Mouse (Mus musculus) ES-Bruce4 (cell line): ENCODE measurements around the gene Sox8. TPM values are rescaled to one million over a fixed set of nuclear protein-coding genes. Genes with fewer than 3 reads are reported as not detected.

ENCODE experiments used
- H3K27ac ChIP-seq: 2 replicates; pipeline ENCODE4 v1.5.1; 2012; ENCODE audit warnings: low read length, inconsistent platforms; ENCODE audit not compliant: insufficient read depth
- H3K27me3 ChIP-seq: 2 replicates; pipeline ENCODE4 v1.6.1; 2012; ENCODE audit warnings: mild to moderate bottlenecking, low read length, inconsistent platforms; ENCODE audit not compliant: control insufficient read depth, poor library complexity, insufficient read depth, severe bottlenecking
- H3K36me3 ChIP-seq: 2 replicates; pipeline ENCODE4 v1.6.1; 2012; ENCODE audit warnings: inconsistent platforms, mild to moderate bottlenecking, low read length, moderate library complexity; ENCODE audit not compliant: control insufficient read depth, poor library complexity, insufficient read depth, severe bottlenecking
- H3K4me1 ChIP-seq: one replicate; pipeline ENCODE4 v1.8.1; 2011; ENCODE audit warnings: low read length; ENCODE audit not compliant: control insufficient read depth, insufficient read depth
- H3K4me3 ChIP-seq: 2 replicates; pipeline ENCODE4 v1.5.1; 2011; ENCODE audit warnings: low read depth, mild to moderate bottlenecking, low read length
- H3K9ac ChIP-seq: 2 replicates; pipeline ENCODE4 v1.6.1; 2012; ENCODE audit warnings: low read depth, mild to moderate bottlenecking, inconsistent platforms; ENCODE audit not compliant: poor library complexity, severe bottlenecking
- H3K9me3 ChIP-seq: replicated peaks from 2 replicates; pipeline ENCODE4 v1.6.1; 2012; ENCODE audit warnings: mild to moderate bottlenecking, low read length, inconsistent platforms; ENCODE audit not compliant: control insufficient read depth, poor library complexity, insufficient read depth, severe bottlenecking
- CTCF ChIP-seq: IDR thresholded peaks from one replicate; pipeline ENCODE4 v1.8.1; 2011; ENCODE audit warnings: low read depth, low read length
- EP300 ChIP-seq: IDR thresholded peaks from 2 replicates; pipeline ENCODE4 v1.6.1; 2011; ENCODE audit warnings: low read depth, low read length; ENCODE audit not compliant: insufficient read depth
- POLR2A ChIP-seq: IDR thresholded peaks from one replicate; pipeline ENCODE4 v1.8.1; 2011; ENCODE audit warnings: low read length; ENCODE audit not compliant: insufficient read depth
- polyA plus RNA-seq: library from polyadenylated mRNA; stranded (reverse); fragments of >200 nt; gene quantifications from 2 replicates; pipeline ENCODE4 v1.2.4, GENCODE M21; 2011; ENCODE audit warnings: low read depth; ENCODE audit not compliant: missing spikeins, insufficient read depth, insufficient read length

The Sox8 gene
- polyA plus RNA-seq, 1 experiment = 0.48 TPM

DNA sequence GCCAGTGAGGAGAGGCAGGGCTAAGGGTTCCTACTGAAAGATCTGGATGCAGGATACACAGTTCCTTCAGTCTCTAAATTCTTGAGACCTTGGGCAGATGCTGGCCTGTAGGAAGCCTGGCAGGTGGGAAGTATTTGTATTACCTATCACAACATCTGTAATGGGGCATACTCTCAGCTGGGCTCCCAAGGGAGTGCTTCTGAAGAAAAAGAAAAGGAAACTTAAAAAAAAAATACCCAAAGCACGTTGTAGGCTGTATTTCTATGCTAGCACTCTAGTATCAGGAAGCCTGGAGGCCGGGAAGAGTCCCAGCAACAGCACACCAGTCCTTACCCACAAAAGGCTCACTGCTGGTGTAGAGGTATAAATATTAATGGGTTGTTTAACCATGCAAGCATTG is 7.2 kb upstream of the Sox8 start:
- H3K4me1 ChIP-seq = no peaks in the 10 kb centered on the region
- H3K27ac ChIP-seq = no peak overlapping the region
- H3K9ac ChIP-seq = no peak overlapping the region
- no peaks in the 10 kb centered on the region for H3K27me3 ChIP-seq
- H3K36me3 ChIP-seq = no peaks in the 10 kb centered on the region
- TF ChIP-seq EP300 = no peak
- TF ChIP-seq CTCF = no peak
- no peak for TF ChIP-seq POLR2A
- H3K9me3 ChIP-seq = no peaks in the 10 kb centered on the region
- no peak overlapping the region for H3K4me3 ChIP-seq

DNA sequence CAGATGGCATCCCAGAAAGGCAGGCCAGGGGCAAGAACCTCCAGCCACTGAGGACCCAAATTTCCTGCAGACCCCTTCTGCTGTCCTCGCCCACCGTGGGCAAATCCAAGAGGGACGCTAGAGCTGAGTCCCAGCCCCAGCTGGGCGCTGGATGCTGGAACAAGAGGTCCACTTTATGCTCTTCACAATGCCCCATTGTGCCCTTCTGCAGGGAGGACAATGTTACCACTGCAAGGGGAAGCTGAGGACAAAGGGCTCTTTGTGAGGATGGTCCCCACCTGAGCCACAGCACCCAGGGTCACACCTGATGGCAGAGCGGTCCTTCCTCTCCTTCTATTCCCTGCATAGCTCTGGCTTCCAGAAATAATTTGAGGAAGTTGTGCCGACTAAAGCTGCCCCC is 6.8 kb upstream of the Sox8 start:
- H3K4me3 ChIP-seq = no peak overlapping the region
- no peaks in the 10 kb centered on the region for H3K4me1 ChIP-seq
- no peaks in the 10 kb centered on the region for H3K36me3 ChIP-seq
- no peak overlapping the region for H3K27ac ChIP-seq
- no peaks in the 10 kb centered on the region for H3K27me3 ChIP-seq
- H3K9me3 ChIP-seq = no peaks in the 10 kb centered on the region
- no peak overlapping the region for H3K9ac ChIP-seq
- no peak for TF ChIP-seq CTCF
- no peak for TF ChIP-seq EP300
- no peak for TF ChIP-seq POLR2A

DNA sequence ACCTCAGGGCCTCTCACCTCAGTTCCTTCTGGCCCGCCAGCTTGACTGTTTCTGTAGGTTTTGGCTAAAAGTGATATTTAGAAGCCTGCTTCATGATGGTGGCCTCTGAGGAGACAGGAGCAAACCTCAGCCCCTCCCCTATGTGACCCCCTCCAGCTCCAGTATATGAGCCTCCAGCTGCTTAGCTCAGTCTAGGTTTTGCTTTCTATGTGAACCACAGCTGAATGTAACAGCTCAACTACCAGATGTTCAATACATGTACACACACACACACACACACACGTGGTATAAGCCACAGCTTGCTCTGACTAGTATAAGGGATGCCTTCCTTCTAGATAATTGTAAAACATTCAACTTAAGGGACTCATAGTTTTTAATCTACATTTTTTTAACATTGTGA is 5.5 kb upstream of the Sox8 start:
- H3K4me1 ChIP-seq = no peaks in the 10 kb centered on the region
- no peak overlapping the region for H3K9ac ChIP-seq
- no peaks in the 10 kb centered on the region for H3K27me3 ChIP-seq
- H3K9me3 ChIP-seq = no peaks in the 10 kb centered on the region
- H3K4me3 ChIP-seq = no peak overlapping the region
- no peak overlapping the region for H3K27ac ChIP-seq
- TF ChIP-seq EP300 (no peak), CTCF (no peak), POLR2A (no peak)
- no peaks in the 10 kb centered on the region for H3K36me3 ChIP-seq

DNA sequence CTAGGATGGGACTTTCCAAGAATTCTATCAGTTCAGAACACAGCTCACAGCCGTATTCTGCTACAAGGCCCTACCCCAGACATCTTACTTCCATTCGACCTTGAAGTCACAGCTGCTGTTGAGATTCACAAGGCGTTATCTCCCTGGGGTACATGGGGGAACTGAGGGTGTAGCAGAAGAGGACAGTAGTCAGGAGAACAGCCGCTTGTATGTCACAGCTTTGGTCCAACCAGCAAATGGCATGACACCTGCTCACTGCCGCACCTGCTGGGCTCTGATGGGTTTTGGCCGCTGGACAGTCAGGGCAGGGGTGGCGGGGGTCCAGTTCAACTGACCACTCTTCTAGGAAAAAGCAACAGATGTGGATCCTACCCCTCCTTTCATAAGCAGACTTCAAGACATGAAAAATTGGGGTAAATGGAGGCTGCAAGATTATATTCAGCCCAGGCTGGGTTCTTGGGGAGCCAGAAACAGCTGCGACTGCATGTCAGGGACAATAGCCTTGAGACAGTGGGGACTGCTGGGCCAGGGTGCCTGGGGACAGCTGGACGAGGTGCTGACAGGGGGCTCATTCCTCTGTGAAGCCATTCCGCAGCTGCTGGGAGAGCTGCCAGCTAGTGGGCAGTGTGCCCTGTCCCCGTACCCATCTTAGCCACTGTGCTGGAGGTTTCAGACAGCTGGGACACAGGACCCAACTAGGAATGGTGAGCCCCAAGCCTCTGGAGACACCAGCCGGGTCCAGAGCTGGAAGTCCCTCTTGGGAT is 4.9 kb upstream of the Sox8 start:
- Histone ChIP-seq H3K9me3 (no peaks in the 10 kb centered on the region), H3K4me3 (no peak overlapping the region), H3K27me3 (no peaks in the 10 kb centered on the region), H3K9ac (no peak overlapping the region), H3K36me3 (no peaks in the 10 kb centered on the region), H3K27ac (no peak overlapping the region), H3K4me1 (no peaks in the 10 kb centered on the region)
- TF ChIP-seq POLR2A (no peak), EP300 (no peak), CTCF (no peak)

DNA sequence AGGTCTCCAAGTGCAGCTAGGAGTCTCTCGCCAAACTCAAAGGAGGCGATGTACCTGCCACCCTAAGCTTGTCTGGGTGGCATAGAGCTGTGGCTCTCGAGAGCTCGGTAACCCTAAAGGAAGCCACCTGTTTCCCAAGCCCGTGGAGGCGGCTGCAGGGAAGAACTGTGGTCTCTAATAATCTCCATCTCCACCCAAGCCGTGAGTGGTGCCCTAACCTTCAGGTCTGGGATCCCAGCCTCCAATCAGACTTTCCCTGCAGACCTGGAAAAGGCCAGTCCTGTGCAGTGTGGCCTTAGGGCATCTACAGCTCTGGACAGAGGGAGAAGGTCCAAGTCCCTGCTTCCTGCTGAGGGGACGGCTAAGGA is 951 bp upstream of the Sox8 start:
- TF ChIP-seq EP300 (no peak), POLR2A (no peak), CTCF (no peak)
- H3K4me3 ChIP-seq = peak overlapping the region; percentile 78
- H3K4me1 ChIP-seq = no peaks in the 10 kb centered on the region
- H3K9me3 ChIP-seq = no peaks in the 10 kb centered on the region
- H3K9ac ChIP-seq = peak overlapping the region; percentile 59
- no peaks in the 10 kb centered on the region for H3K36me3 ChIP-seq
- no peak overlapping the region for H3K27ac ChIP-seq
- H3K27me3 ChIP-seq = no peaks in the 10 kb centered on the region; the same call in 1 of the 2 replicates

DNA sequence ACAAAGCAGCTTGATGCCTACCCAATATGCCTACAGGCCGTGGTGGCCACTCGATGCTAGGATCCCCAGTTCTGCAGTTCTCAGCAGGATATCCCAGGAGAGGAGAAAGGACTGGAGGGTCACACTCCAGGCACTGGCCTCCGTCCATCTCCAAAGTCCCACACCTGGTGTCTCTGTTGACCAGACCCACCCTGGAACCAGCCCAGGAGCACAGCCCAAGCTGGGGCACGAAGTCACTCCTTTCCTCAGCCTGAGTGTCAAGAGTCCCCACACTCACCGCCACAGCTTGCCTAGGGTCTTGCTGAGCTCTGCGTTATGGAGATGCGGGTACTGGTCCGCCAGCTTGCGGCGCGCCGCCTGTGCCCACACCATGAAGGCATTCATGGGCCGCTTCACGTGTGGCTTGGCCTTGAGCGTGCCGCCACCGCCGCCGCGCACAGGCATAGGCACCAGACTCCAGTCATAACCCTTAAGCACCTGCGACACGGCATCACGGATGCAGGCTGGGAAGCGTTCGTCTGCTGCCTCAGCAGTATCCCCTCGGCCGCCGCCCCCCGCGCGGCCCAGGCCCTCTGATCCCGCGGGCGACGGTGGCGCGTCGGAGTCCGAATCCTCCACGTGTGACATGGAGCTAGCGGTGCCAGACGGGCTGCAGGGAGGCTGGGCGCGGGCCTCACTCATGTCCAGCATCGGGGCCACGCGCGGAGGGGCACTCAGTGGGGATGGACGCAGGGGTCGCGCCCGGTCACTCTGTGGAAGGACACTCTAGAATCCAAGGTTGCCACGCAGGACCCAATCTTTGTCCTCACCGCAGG is 446 bp downstream of the Sox8 start:
- TF ChIP-seq CTCF (no peak), POLR2A (no peak), EP300 (no peak)
- no peaks in the 10 kb centered on the region for H3K4me1 ChIP-seq
- no peaks in the 10 kb centered on the region; the same call in 1 of the 2 replicates for H3K27me3 ChIP-seq
- H3K4me3 ChIP-seq = peak overlapping the region; percentile 59
- H3K9me3 ChIP-seq = no peaks in the 10 kb centered on the region
- H3K27ac ChIP-seq = no peak overlapping the region
- peak overlapping the region; percentile 43 for H3K9ac ChIP-seq
- H3K36me3 ChIP-seq = no peaks in the 10 kb centered on the region
